Mouse (Mus musculus) granulocyte monocyte progenitor cell, adult 5-6 weeks (primary cell): ENCODE data around the gene Atp6v0a2. TPM values are rescaled to one million over a fixed set of nuclear protein-coding genes. Genes with fewer than 3 reads are reported as not detected.

ENCODE experiments used
- ATAC-seq: replicated peaks from 2 replicates; pipeline ENCODE4 v1.8.0; 2016; ENCODE audit warnings: mild to moderate bottlenecking, moderate TSS enrichment, inconsistent platforms; ENCODE audit not compliant: poor library complexity, severe bottlenecking
- total RNA-seq, 2 experiments: library from RNA; stranded (forward) in 1 of 2; stranded (reverse) in 1 of 2; fragments of 200-712, 200-1000 nt in 1 of 2; fragments of >200 nt in 1 of 2; fragmentation: Nextera tagmentation in 1 of 2; gene quantifications; 2 replicates each; pipeline ENCODE4 v1.2.3; 2014 to 2017

Atp6v0a2 gene
- total RNA-seq (2014; fragmentation: Nextera tagmentation), result 17.2 and 22.7 TPM in 2 replicates
- 14.2 and 16.0 TPM in 2 replicates for total RNA-seq (2017)

- ATAC-seq, result peak; percentile 90
Measured at GRCm38 (mm10) chr5:124628448-124629363, at the start of gene Atp6v0a2. TSS of gene Atp6v0a2 (plus strand) at chr5:124628576.

- peak; percentile 91 for ATAC-seq
Measured at GRCm38 (mm10) chr5:124578633-124579317, 49.6 kb upstream of the Atp6v0a2 start, which contains the start of the genes Eif2b1 and Gtf2h3. TSS of gene Eif2b1 (minus strand) at chr5:124579131. TSS of gene Gtf2h3 (plus strand) at chr5:124579140.

- peak; percentile 76 for ATAC-seq
Measured at GRCm38 (mm10) chr5:124582515-124582914, 45.9 kb upstream of the Atp6v0a2 start.

GRCm38 (mm10) chr5:124592768-124593167 is 35.6 kb upstream of the Atp6v0a2 start:
- no peak for ATAC-seq

GRCm38 (mm10) chr5:124598224-124599174 is 29.9 kb upstream of the Atp6v0a2 start:
- ATAC-seq, result peak; percentile 62

- ATAC-seq, result peak; percentile 33; the same call in 1 of the 2 replicates
Measured at GRCm38 (mm10) chr5:124599726-124600125, 28.6 kb upstream of the Atp6v0a2 start.

- ATAC-seq, result 0 out of 2 replicates have a peak, but pooled peaks have one; percentile 38
Measured at GRCm38 (mm10) chr5:124602349-124602748, 26.0 kb upstream of the Atp6v0a2 start.

- ATAC-seq, result no peak
Measured at GRCm38 (mm10) chr5:124604296-124604695, 24.1 kb upstream of the Atp6v0a2 start.

- ATAC-seq, result no peak
Measured at GRCm38 (mm10) chr5:124605041-124605622, 23.2 kb upstream of the Atp6v0a2 start.

- ATAC-seq, result peak; percentile 67
Measured at GRCm38 (mm10) chr5:124610965-124611364, 17.4 kb upstream of the Atp6v0a2 start.

GRCm38 (mm10) chr5:124614709-124615108 is 13.7 kb upstream of the Atp6v0a2 start:
- no peak for ATAC-seq

- no peak for ATAC-seq
Measured at GRCm38 (mm10) chr5:124618711-124619110, 9.7 kb upstream of the Atp6v0a2 start.

GRCm38 (mm10) chr5:124621362-124621761 is 7.0 kb upstream of the Atp6v0a2 start:
- ATAC-seq, result peak; percentile 82

- ATAC-seq, result peak; percentile 22; the same call in 1 of the 2 replicates
Measured at GRCm38 (mm10) chr5:124622890-124623289, 5.5 kb upstream of the Atp6v0a2 start.

- ATAC-seq, result no peak
Measured at GRCm38 (mm10) chr5:124624291-124624690, 4.1 kb upstream of the Atp6v0a2 start.

- no peak for ATAC-seq
Measured at GRCm38 (mm10) chr5:124629641-124630040, 1.3 kb downstream of the Atp6v0a2 start.

GRCm38 (mm10) chr5:124631685-124632084 is 3.3 kb downstream of the Atp6v0a2 start:
- 0 out of 2 replicates have a peak, but pooled peaks have one; percentile 16 for ATAC-seq

GRCm38 (mm10) chr5:124632461-124632860 is 4.1 kb downstream of the Atp6v0a2 start:
- ATAC-seq, result no peak

GRCm38 (mm10) chr5:124633425-124633824 is 5.0 kb downstream of the Atp6v0a2 start:
- ATAC-seq, result no peak
